Mouse (Mus musculus) midbrain, postnatal 0 days (tissue): ENCODE measurements around the gene Olfr122. TPM values are rescaled to one million over a fixed set of nuclear protein-coding genes. Genes with fewer than 3 reads are reported as not detected.

Experiments
- ATAC-seq: fragments of 200-750 bp; cut with Nextera tagmentation; 2 replicates; pipeline ENCODE4 v1.8.0; 2017; ENCODE audit warnings: moderate number of reproducible peaks, mild to moderate bottlenecking, moderate TSS enrichment, moderate library complexity; ENCODE audit not compliant: low FRiP score
- DNase-seq: peaks from one replicate; pipeline ENCODE4 v3.0.0-alpha.2; 2015; ENCODE audit warnings: low spot score
- H3K27ac ChIP-seq: fragments of 300-500 bp; sonication (generic); 2 replicates; pipeline ENCODE4 v1.5.1; 2014; ENCODE audit warnings: low read depth, mild to moderate bottlenecking, low read length, mixed read lengths
- H3K27me3 ChIP-seq: fragments of 300-500 bp; sonication (generic); 2 replicates; pipeline ENCODE4 v1.6.1; 2014; ENCODE audit warnings: low read length, control low read depth, mixed read lengths; ENCODE audit not compliant: insufficient read depth
- H3K36me3 ChIP-seq: fragments of 300-500 bp; sonication (generic); 2 replicates; pipeline ENCODE4 v1.6.1; 2014; ENCODE audit warnings: low read length, control low read depth, mixed read lengths; ENCODE audit not compliant: insufficient read depth
- H3K4me1 ChIP-seq: fragments of 300-500 bp; sonication (generic); 2 replicates; pipeline ENCODE4 v1.6.1; 2014; ENCODE audit warnings: mild to moderate bottlenecking, control low read depth, antibody characterized with exemption, low read length, mixed read lengths; ENCODE audit not compliant: insufficient read depth
- H3K4me2 ChIP-seq: fragments of 300-500 bp; sonication (generic); 2 replicates; pipeline ENCODE4 v1.6.1; 2014; ENCODE audit warnings: low read depth, mild to moderate bottlenecking, low read length, mixed read lengths; ENCODE audit not compliant: poor library complexity, severe bottlenecking
- H3K4me3 ChIP-seq: fragments of 300-500 bp; sonication (generic); 2 replicates; pipeline ENCODE4 v1.5.1; 2014; ENCODE audit warnings: low read depth, mild to moderate bottlenecking, low read length, moderate library complexity
- H3K9ac ChIP-seq: fragments of 300-500 bp; sonication (generic); replicated peaks from 2 replicates; pipeline ENCODE4 v1.6.1; 2014; ENCODE audit warnings: mild to moderate bottlenecking, low read length, moderate library complexity, mixed read lengths; ENCODE audit not compliant: poor library complexity, severe bottlenecking
- H3K9me3 ChIP-seq: fragments of 300-500 bp; sonication (generic); 2 replicates; pipeline ENCODE4 v1.6.1; 2016; ENCODE audit warnings: low read length, control low read depth
- CTCF ChIP-seq: IDR thresholded peaks from 2 replicates; pipeline ENCODE4 v1.5.1; 2016; ENCODE audit warnings: antibody characterized with exemption, mild to moderate bottlenecking
- WGBS: fragments of 180-500 bp; shearing (Covaris S2); extraction: QIAGEN DNeasy Blood & Tissue Kit; methylation state at CpG from one replicate; pipeline ENCODE4 v1.1.7; 2014; 5-methylcytosine and 5-hydroxymethylcytosine counted together
- polyA plus RNA-seq: library from polyadenylated mRNA; unstranded; fragments of >200 nt; fragmentation: Nextera tagmentation; extraction: Ambion mirVana; gene quantifications from 2 replicates; pipeline ENCODE4 v1.2.1, GENCODE M21; 2015
- total RNA-seq: library from RNA; depleted of rRNA; stranded (reverse); fragments of >200 nt; gene quantifications from 2 replicates; pipeline ENCODE4 v1.2.3, GENCODE M21; 2014; rRNA removed

Olfr122 gene
- not detected in 2 replicates for total RNA-seq
- not detected in 2 replicates for polyA plus RNA-seq

DNA sequence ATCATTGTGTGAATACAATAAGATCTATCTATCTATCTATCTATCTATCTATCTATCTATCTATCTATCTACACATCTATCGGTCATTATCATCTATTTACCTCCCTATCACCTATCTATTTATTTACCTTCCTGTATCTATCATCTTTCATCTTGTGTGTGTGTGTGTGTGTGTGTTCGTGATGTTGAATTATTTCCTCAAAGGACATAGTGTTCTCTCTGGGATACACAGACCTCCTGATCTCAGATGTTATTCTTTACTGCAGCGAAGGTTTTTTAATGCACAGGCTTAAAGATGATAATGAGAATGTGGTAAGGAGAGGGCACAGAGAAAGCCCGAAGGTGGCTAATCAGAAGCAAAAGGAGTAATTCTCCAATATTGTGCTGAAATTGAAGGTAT is at the start of gene Olfr122:
TSS of gene Olfr122 (plus strand) at position 301 of the 400 bp plus-strand sequence.
- Histone ChIP-seq H3K9me3 (no peaks in the 10 kb centered on the region; the same call in 1 of the 2 replicates), H3K4me2 (no peak within 1 kb of the TSS), H3K36me3 (no peaks in the 10 kb centered on the region), H3K27me3 (no peaks in the 10 kb centered on the region), H3K27ac (no peak within 1 kb of the TSS), H3K4me1 (no peaks in the 10 kb centered on the region), H3K9ac (no peak within 1 kb of the TSS), H3K4me3 (no peak within 1 kb of the TSS)
- TF ChIP-seq CTCF: no peak
- 87% methylated on average over 4 of the region's 4 CpGs for WGBS
- DNase-seq (no peak), ATAC-seq (no peak)

GRCm38 (mm10) chr17:37721508-37721907 is 46.9 kb upstream of the Olfr122 start, which contains the start of gene Olfr120:
TSS of gene Olfr120 (plus strand) at chr17:37721808.
- no peak within 1 kb of the TSS for H3K9ac ChIP-seq
- no peaks in the 10 kb centered on the region for H3K36me3 ChIP-seq
- no peaks in the 10 kb centered on the region for H3K27me3 ChIP-seq
- H3K4me3 ChIP-seq: no peak within 1 kb of the TSS
- no peak for TF ChIP-seq CTCF
- H3K27ac ChIP-seq: no peak within 1 kb of the TSS
- H3K4me1 ChIP-seq: no peaks in the 10 kb centered on the region
- DNase-seq (no peak), ATAC-seq (no peak)
- no peaks in the 10 kb centered on the region for H3K9me3 ChIP-seq
- H3K4me2 ChIP-seq: no peak within 1 kb of the TSS
- WGBS: 70% methylated on average over 1 of the region's 1 CpGs

GRCm38 (mm10) chr17:37738070-37738469 is 30.3 kb upstream of the Olfr122 start:
- WGBS: 57% methylated on average over 7 of the region's 7 CpGs
- Histone ChIP-seq H3K4me2 (no peak overlapping the region), H3K9me3 (no peaks in the 10 kb centered on the region), H3K27ac (no peak overlapping the region), H3K4me1 (no peaks in the 10 kb centered on the region), H3K36me3 (no peaks in the 10 kb centered on the region), H3K4me3 (no peak overlapping the region), H3K9ac (no peak overlapping the region), H3K27me3 (no peaks in the 10 kb centered on the region)
- DNase-seq (no peak), ATAC-seq (no peak)
- TF ChIP-seq CTCF: no peak

GRCm38 (mm10) chr17:37793229-37793628 is 24.8 kb downstream of the Olfr122 start, which contains the start of gene Olfr123:
TSS of gene Olfr123 (plus strand) at chr17:37793529.
- DNase-seq (no peak), ATAC-seq (no peak)
- H3K4me1 ChIP-seq: no peaks in the 10 kb centered on the region
- no peak within 1 kb of the TSS for H3K27ac ChIP-seq
- TF ChIP-seq CTCF: no peak
- H3K9ac ChIP-seq: no peak within 1 kb of the TSS
- no peaks in the 10 kb centered on the region for H3K9me3 ChIP-seq
- no peaks in the 10 kb centered on the region for H3K36me3 ChIP-seq
- no peaks in the 10 kb centered on the region for H3K27me3 ChIP-seq
- no peak within 1 kb of the TSS for H3K4me3 ChIP-seq
- WGBS: 94% methylated on average over 2 of the region's 2 CpGs
- no peak within 1 kb of the TSS for H3K4me2 ChIP-seq

DNA sequence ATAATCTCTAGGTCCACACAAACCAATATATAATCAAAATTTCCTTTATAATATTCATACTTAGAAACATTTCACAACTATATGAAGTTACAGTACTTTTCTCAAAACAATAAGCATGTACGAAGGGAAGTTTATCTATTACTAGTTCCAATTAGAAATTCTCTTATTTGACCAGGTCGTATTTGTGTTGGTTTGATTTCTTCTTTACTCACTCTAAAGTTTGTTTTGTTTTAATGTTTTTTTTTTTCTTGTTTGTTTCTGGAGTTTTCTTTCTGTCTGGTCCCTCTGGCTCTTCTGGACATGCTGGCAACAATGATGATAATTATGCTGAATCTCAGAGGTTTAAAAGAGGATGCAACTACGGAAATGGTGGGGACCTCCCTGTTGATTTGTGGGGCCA is 31.2 kb downstream of the Olfr122 start, which contains the start of gene Olfr124:
TSS of gene Olfr124 (plus strand) at position 301 of the 400 bp plus-strand sequence.
- H3K4me1 ChIP-seq: no peaks in the 10 kb centered on the region
- no peak for ATAC-seq

More for the DNA sequence above, 31.2 kb downstream of the Olfr122 start, which contains the start of gene Olfr124:
- Histone ChIP-seq H3K27ac (no peak within 1 kb of the TSS), H3K9me3 (no peaks in the 10 kb centered on the region), H3K9ac (no peak within 1 kb of the TSS), H3K4me2 (no peak within 1 kb of the TSS), H3K36me3 (no peaks in the 10 kb centered on the region), H3K27me3 (no peaks in the 10 kb centered on the region), H3K4me3 (no peak within 1 kb of the TSS)
- TF ChIP-seq CTCF: no peak
- WGBS: 85% methylated on average over 3 of the region's 3 CpGs
- DNase-seq: no peak

Other genes starting within 250 kb of the Olfr122 start
- not detected in 2 replicates for gene Olfr112, start 199.2 kb upstream of the Olfr122 start, total RNA-seq
- gene Olfr112, start 199.2 kb upstream of the Olfr122 start, polyA plus RNA-seq: not detected in 2 replicates
- not detected in 2 replicates for gene Olfr113, start 190.9 kb upstream of the Olfr122 start, total RNA-seq
- not detected in 2 replicates for gene Olfr113, start 190.9 kb upstream of the Olfr122 start, polyA plus RNA-seq
- not detected in 2 replicates for gene Olfr114, start 175.9 kb upstream of the Olfr122 start, total RNA-seq
- gene Olfr114, start 175.9 kb upstream of the Olfr122 start, polyA plus RNA-seq: not detected in 2 replicates
- not detected in 2 replicates for gene Olfr115, start 141.5 kb upstream of the Olfr122 start, total RNA-seq
- gene Olfr115, start 141.5 kb upstream of the Olfr122 start, polyA plus RNA-seq: not detected in 2 replicates
- not detected in 2 replicates for gene Olfr116, start 141.4 kb upstream of the Olfr122 start, total RNA-seq
- not detected in 2 replicates for gene Olfr116, start 141.4 kb upstream of the Olfr122 start, polyA plus RNA-seq
- gene Olfr117, start 104.8 kb upstream of the Olfr122 start, total RNA-seq: not detected in 2 replicates
- not detected in 2 replicates for gene Olfr117, start 104.8 kb upstream of the Olfr122 start, polyA plus RNA-seq
- not detected in 2 replicates for gene Olfr118, start 101.6 kb upstream of the Olfr122 start, total RNA-seq
- not detected in 2 replicates for gene Olfr118, start 101.6 kb upstream of the Olfr122 start, polyA plus RNA-seq
- not detected in 2 replicates for gene Olfr119, start 72.0 kb upstream of the Olfr122 start, total RNA-seq
- gene Olfr119, start 72.0 kb upstream of the Olfr122 start, polyA plus RNA-seq: not detected in 2 replicates
- not detected in 2 replicates for gene Olfr120, start 46.8 kb upstream of the Olfr122 start, total RNA-seq
- not detected in 2 replicates for gene Olfr120, start 46.8 kb upstream of the Olfr122 start, polyA plus RNA-seq
- gene Olfr121, start 19.8 kb upstream of the Olfr122 start, total RNA-seq: not detected in 2 replicates
- not detected in 2 replicates for gene Olfr121, start 19.8 kb upstream of the Olfr122 start, polyA plus RNA-seq
- gene Olfr123, start 24.9 kb downstream of the Olfr122 start, total RNA-seq: not detected in 2 replicates
- gene Olfr123, start 24.9 kb downstream of the Olfr122 start, polyA plus RNA-seq: not detected in 2 replicates
- not detected in 2 replicates for gene Olfr124, start 31.3 kb downstream of the Olfr122 start, total RNA-seq
- gene Olfr124, start 31.3 kb downstream of the Olfr122 start, polyA plus RNA-seq: not detected in 2 replicates
- gene Olfr125, start 64.3 kb downstream of the Olfr122 start, total RNA-seq: not detected in 2 replicates
- gene Olfr125, start 64.3 kb downstream of the Olfr122 start, polyA plus RNA-seq: not detected in 2 replicates
- not detected in 2 replicates for gene Olfr126, start 78.9 kb downstream of the Olfr122 start, total RNA-seq
- gene Olfr126, start 78.9 kb downstream of the Olfr122 start, polyA plus RNA-seq: not detected in 2 replicates
- gene Olfr127, start 131.8 kb downstream of the Olfr122 start, total RNA-seq: not detected in 2 replicates
- gene Olfr127, start 131.8 kb downstream of the Olfr122 start, polyA plus RNA-seq: not detected in 2 replicates
- not detected in 2 replicates for gene Olfr128, start 151.9 kb downstream of the Olfr122 start, total RNA-seq
- gene Olfr128, start 151.9 kb downstream of the Olfr122 start, polyA plus RNA-seq: not detected in 2 replicates
- not detected in 2 replicates for gene Olfr761, start 184.5 kb downstream of the Olfr122 start, total RNA-seq
- not detected in 2 replicates for gene Olfr761, start 184.5 kb downstream of the Olfr122 start, polyA plus RNA-seq